Mouse (Mus musculus): ENCODE data around the gene Nab2.

Gene Nab2

GRCm38 (mm10) chr10:127618173-127618572 lies 50.2 kb downstream of the Nab2 start:
- H3K9me3 ChIP-seq (ENCODE audit: low read length): no peaks in the 10 kb centered on the region
- H3K36me3 ChIP-seq (ENCODE audit: insufficient read depth, low read length): no peaks in the 10 kb centered on the region
- peaks cover 25% of the 10 kb centered on the region for H3K27me3 ChIP-seq (ENCODE audit: insufficient read depth, low read length)
- TF ChIP-seq POU5F1 (IDR thresholded peaks at IDR 0.05; ENCODE audit: borderline replicate concordance, low read length) (no peak), NANOG (IDR thresholded peaks at IDR 0.05; ENCODE audit: borderline replicate concordance, low read length) (no peak), CTCF (conservative IDR thresholded peaks at IDR 0.05; ENCODE audit: low read length) (no peak)
- H3K4me1 ChIP-seq (replicated peaks; ENCODE audit: low read depth, low read length): peaks cover 83% of the 10 kb centered on the region
- no peak overlapping the region for H3K4me3 ChIP-seq (replicated peaks; ENCODE audit: low read length)

DNA sequence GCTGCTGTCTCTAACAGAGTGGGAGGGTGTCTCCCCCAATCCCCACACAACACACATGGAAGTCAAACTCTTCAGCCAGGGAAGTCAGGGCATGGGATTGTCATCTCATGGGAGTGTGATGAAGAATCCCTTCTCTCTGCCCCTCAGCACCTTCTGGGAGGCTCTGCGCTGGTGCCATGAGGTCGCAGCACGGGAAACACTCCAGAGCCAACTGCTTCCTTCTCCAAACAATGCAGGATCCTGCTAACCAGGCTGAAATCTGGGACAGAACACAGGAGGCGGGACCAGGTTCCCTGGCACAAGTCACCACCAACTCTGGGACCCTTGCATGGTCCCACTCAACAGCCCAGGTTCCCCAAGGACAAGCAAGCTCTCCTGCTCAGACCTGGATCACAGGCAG lies 51.1 kb downstream of the Nab2 start:
- TF ChIP-seq NANOG (IDR thresholded peaks at IDR 0.05; ENCODE audit: borderline replicate concordance, low read length) (no peak), POU5F1 (IDR thresholded peaks at IDR 0.05; ENCODE audit: borderline replicate concordance, low read length) (no peak), CTCF (conservative IDR thresholded peaks at IDR 0.05; ENCODE audit: low read length) (no peak)
- Histone ChIP-seq H3K36me3 (ENCODE audit: insufficient read depth, low read length) (no peaks in the 10 kb centered on the region), H3K9me3 (ENCODE audit: low read length) (no peaks in the 10 kb centered on the region), H3K27me3 (ENCODE audit: insufficient read depth, low read length) (peaks cover 33% of the 10 kb centered on the region), H3K4me3 (replicated peaks; ENCODE audit: low read length) (no peak overlapping the region), H3K4me1 (replicated peaks; ENCODE audit: low read depth, low read length) (peaks cover 86% of the 10 kb centered on the region)

DNA sequence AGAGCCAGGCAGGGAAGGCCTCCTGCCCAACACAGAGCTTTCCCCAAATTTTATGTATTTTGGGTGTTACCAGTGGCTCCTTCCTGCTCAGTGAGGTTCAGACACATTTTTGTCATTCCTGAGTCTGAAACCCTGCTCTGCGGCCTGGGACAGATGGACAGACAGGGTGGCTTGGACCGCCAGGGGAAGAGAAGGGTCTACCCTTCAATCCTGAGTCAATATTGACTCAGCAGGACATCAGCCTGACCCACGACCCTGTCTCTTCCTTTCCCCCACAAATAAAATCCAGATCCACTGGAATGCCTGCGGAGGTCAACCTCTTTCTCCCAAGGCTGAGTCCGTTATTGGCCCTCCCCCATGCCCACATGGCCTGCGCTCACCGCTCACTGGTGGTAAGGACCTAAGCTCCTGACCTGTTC lies 52.1 kb downstream of the Nab2 start:
- 0 out of 2 replicates have a peak overlapping the region, but pooled peaks have one; percentile 3 for H3K4me3 ChIP-seq (replicated peaks; ENCODE audit: low read length)
- no peaks in the 10 kb centered on the region for H3K36me3 ChIP-seq (ENCODE audit: insufficient read depth, low read length)
- H3K27me3 ChIP-seq (ENCODE audit: insufficient read depth, low read length): peaks cover 33% of the 10 kb centered on the region
- TF ChIP-seq NANOG (IDR thresholded peaks at IDR 0.05; ENCODE audit: borderline replicate concordance, low read length) (no peak), CTCF (conservative IDR thresholded peaks at IDR 0.05; ENCODE audit: low read length) (no peak), POU5F1 (IDR thresholded peaks at IDR 0.05; ENCODE audit: borderline replicate concordance, low read length) (no peak)
- H3K4me1 ChIP-seq (replicated peaks; ENCODE audit: low read depth, low read length): peaks cover 91% of the 10 kb centered on the region
- no peaks in the 10 kb centered on the region for H3K9me3 ChIP-seq (ENCODE audit: low read length)

- H3K9me3 ChIP-seq (ENCODE audit: low read length): no peaks in the 10 kb centered on the region
- TF ChIP-seq POU5F1 (IDR thresholded peaks at IDR 0.05; ENCODE audit: borderline replicate concordance, low read length) (no peak), NANOG (IDR thresholded peaks at IDR 0.05; ENCODE audit: borderline replicate concordance, low read length) (no peak), CTCF (conservative IDR thresholded peaks at IDR 0.05; ENCODE audit: low read length) (no peak)
- no peaks in the 10 kb centered on the region for H3K36me3 ChIP-seq (ENCODE audit: insufficient read depth, low read length)
- 0 out of 2 replicates have a peak overlapping the region, but pooled peaks have one; percentile 3 for H3K4me3 ChIP-seq (replicated peaks; ENCODE audit: low read length)
- H3K4me1 ChIP-seq (replicated peaks; ENCODE audit: low read depth, low read length): peaks cover 95% of the 10 kb centered on the region
- peaks cover 33% of the 10 kb centered on the region for H3K27me3 ChIP-seq (ENCODE audit: insufficient read depth, low read length)
Measured at GRCm38 (mm10) chr10:127615591-127615990, 52.8 kb downstream of the Nab2 start.

DNA sequence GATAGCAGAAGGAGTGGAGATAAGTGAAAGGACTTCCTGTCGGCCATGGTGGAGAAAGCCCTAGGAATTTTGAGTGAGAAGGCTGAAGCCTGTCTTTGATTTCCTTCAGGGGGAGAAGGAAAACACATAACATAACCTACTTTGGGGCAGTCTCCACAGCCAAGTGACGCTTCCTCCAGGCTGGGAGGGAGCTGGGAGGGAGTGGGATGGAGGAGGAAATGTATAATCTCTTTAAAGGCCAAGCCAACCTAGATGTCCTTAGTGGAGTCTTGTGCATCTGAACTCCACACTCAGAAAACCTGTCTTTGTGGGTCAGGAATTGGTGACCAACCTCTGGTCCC lies 53.4 kb downstream of the Nab2 start:
- Histone ChIP-seq H3K4me1 (replicated peaks; ENCODE audit: low read depth, low read length) (peaks cover 96% of the 10 kb centered on the region), H3K9me3 (ENCODE audit: low read length) (no peaks in the 10 kb centered on the region), H3K4me3 (replicated peaks; ENCODE audit: low read length) (no peak overlapping the region), H3K36me3 (ENCODE audit: insufficient read depth, low read length) (no peaks in the 10 kb centered on the region), H3K27me3 (ENCODE audit: insufficient read depth, low read length) (peaks cover 33% of the 10 kb centered on the region)
- TF ChIP-seq CTCF (conservative IDR thresholded peaks at IDR 0.05; ENCODE audit: low read length) (no peak), NANOG (IDR thresholded peaks at IDR 0.05; ENCODE audit: borderline replicate concordance, low read length) (no peak), POU5F1 (IDR thresholded peaks at IDR 0.05; ENCODE audit: borderline replicate concordance, low read length) (no peak)

- Histone ChIP-seq H3K9me3 (ENCODE audit: low read length) (no peaks in the 10 kb centered on the region), H3K4me1 (replicated peaks; ENCODE audit: low read depth, low read length) (peaks cover 96% of the 10 kb centered on the region), H3K27me3 (ENCODE audit: insufficient read depth, low read length) (peaks cover 27% of the 10 kb centered on the region), H3K36me3 (ENCODE audit: insufficient read depth, low read length) (no peaks in the 10 kb centered on the region), H3K4me3 (replicated peaks; ENCODE audit: low read length) (no peak overlapping the region)
- no peak for TF ChIP-seq CTCF (conservative IDR thresholded peaks at IDR 0.05; ENCODE audit: low read length)
- no peak for TF ChIP-seq NANOG (IDR thresholded peaks at IDR 0.05; ENCODE audit: borderline replicate concordance, low read length)
- TF ChIP-seq POU5F1 (IDR thresholded peaks at IDR 0.05; ENCODE audit: borderline replicate concordance, low read length): no peak
Measured at GRCm38 (mm10) chr10:127614236-127615033, 53.9 kb downstream of the Nab2 start.

DNA sequence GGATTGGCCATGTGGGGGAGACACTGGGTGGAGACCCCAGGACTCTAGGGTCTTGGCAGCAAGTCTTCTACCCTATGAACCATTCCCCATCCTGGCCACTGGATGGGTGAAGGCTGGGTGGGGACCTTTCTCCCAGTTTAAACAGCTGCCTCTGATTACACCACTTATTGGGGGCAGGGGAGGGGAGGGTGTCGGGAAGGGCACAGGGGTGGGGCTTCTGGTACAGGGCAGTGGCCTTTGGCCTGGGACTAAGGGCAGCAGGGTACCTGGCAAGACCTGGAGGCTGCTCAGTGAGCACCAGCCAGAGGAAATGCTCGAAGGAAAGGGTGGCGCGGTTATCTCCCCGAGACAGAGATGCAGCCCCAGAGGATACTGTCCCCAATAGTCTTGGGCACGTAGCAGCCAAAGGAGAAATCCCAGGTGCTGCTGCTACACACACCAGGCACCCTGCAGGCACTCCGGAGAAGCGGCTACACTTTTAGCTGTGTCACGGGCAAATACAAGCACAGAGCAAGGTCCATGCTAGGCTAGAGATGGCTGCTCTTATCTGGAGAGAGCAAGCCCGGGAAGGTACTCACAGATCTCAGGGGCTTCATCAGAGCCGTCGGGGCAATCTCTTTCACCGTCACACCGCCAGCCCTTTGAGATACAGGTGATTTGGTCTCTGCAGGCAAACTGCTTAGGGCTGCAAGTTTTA lies 56.1 kb downstream of the Nab2 start:
- TF ChIP-seq NANOG (IDR thresholded peaks at IDR 0.05; ENCODE audit: borderline replicate concordance, low read length) (no peak), CTCF (conservative IDR thresholded peaks at IDR 0.05; ENCODE audit: low read length) (no peak), POU5F1 (IDR thresholded peaks at IDR 0.05; ENCODE audit: borderline replicate concordance, low read length) (no peak)
- Histone ChIP-seq H3K27me3 (ENCODE audit: insufficient read depth, low read length) (0 out of 2 replicates have a peak, but pooled peaks cover 12% of the 10 kb centered on the region), H3K36me3 (ENCODE audit: insufficient read depth, low read length) (no peaks in the 10 kb centered on the region), H3K4me1 (replicated peaks; ENCODE audit: low read depth, low read length) (peaks cover 93% of the 10 kb centered on the region), H3K4me3 (replicated peaks; ENCODE audit: low read length) (peak overlapping the region; percentile 45), H3K9me3 (ENCODE audit: low read length) (no peaks in the 10 kb centered on the region)
